Mouse (Mus musculus): ENCODE results near the gene Dennd2c.
A peak's percentile ranks its signal among the peaks of the same experiment; 100 is the strongest.
"Not testable (repeated sequence)": the region's sequence is repeated elsewhere in the genome, so short reads cannot be mapped to it uniquely, and the experiment has no call there.

Gene Dennd2c

DNA sequence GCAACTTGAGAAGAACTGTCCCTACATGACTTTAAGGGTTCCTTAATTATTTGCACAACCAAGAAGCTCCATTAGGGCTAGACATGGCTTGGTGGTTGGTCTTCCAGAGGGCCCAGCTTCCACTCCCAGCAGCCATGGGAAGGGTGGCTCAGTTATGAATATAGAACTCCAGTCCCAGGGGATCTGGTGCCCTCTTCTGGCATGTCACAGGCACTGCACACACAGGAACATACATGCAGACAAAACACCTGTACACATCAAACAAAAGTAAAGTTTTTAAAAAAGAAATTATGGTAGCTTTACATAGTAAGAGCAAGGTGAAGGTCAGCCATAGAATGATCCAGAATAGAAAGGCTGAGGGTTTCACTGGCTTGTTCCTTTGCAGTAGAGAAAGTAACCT is 51.4 kb downstream of the Dennd2c start:
- DNase-seq (ENCODE audit: low read depth in 1 of 2, low spot score in 2 of 2) = no peak

DNA sequence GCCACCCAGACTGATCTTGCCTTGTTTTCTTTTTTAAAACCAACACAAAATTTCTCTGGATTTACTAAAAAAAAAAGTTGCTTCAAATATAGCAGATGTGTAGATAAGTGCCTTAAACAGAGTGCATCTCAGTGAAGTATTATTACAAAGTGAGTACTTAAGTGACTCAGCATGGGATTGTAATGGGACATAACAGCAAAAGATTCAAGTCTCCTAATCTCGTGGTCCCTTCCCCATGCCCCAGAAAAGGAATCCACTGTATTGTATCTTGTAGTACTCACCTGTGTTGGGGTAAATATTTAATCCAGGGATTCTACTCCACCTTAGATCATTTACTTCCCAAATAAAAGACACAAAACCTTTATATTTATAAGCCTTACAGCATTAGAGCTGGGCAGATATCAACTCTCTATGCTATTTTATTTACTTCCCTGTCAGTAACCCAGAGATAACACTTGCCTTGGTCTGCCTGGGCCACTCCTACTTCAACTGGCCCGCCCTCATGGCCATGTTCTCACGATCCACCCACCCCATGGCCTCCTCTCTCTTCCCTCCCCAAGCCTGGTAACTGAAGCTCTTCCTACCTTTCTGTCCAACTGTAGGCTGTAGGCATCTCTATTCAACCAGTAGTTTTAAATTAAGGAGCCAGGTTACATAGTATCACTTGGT is 57.0 kb downstream of the Dennd2c start:
- no peak for DNase-seq (ENCODE audit: low read depth in 1 of 2, low spot score in 2 of 2)

DNA sequence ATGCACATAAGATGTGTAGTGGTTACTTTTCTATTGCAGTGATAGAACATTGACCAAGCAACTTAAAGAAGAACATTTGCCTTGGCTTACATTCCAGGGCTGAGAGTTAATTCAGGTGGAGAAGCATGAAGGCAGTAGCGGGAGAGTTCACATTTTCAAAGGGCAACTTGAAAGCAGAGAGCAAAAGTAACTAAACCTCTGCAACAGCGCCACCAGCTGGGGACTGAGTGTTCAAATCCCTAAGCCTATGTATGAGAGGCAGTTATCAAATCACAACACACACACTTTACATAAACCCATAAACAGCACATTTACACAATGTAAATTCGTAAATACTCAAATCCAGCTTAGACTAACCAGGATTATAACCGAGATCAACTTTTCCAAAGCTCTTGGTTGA is 67.4 kb downstream of the Dennd2c start:
- DNase-seq (ENCODE audit: low read depth in 1 of 2, low spot score in 2 of 2) = peak in 1 of 2 experiments; percentile 52

DNA sequence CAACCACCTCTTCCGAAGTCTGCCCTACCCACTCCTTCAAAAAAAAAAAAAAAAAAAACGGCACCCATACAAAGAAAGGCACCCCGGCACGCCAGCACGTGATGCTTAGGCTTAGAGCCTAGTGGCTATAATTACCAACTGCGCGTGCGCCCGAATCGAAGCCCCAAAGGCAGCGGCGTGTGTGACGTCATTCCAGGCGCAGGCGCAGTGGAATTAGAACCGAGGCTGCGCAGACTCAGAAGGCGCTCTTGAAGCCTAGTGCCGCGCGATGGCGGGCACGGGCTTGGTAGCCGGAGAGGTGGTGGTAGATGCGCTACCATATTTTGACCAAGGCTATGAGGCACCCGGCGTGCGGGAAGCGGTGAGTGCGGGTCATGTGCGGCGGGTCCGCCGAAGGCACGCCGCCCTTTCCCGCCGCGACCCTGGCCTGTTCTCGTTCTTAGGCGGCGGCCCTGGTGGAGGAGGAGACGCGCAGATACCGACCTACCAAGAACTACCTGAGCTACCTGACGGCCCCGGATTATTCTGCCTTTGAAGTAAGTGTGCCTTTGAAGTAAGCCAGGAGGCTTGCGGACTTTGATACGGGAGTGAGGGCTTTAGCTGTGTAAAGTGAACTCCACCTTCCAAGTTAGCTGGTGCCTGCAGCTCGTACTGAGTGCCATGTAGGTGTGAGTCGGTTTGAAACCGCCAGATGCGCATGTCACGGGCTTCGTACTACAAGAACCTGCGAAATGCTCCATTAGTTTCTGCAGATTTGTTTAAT is 69.3 kb downstream of the Dennd2c start, which contains the start of gene Bcas2:
TSS of gene Bcas2 (plus strand) at position 151 of the 763 bp plus-strand sequence.
- peak; percentile 87 to 97 for DNase-seq (ENCODE audit: low read depth in 1 of 2, low spot score in 2 of 2)

DNA sequence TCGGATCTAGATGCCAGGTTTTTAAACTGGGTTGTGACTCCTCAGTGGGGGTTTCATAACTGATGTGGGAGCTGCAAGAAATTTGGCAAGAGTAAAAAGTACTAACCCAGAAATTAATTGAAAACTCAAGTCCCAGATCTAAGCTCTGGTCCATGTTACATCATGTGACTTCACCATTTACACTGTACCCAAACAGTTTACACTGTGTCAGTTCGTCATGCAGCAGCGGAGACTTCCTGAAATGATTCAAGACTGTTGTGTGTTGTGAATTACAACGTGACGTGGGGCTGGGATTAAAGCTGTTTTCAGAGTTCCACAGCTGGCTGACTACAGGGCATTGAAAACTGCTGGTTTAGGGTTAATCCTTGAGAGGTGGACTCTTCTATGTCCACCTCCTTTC is 70.2 kb downstream of the Dennd2c start:
- DNase-seq (ENCODE audit: low read depth in 1 of 2, low spot score in 2 of 2) = no peak

DNA sequence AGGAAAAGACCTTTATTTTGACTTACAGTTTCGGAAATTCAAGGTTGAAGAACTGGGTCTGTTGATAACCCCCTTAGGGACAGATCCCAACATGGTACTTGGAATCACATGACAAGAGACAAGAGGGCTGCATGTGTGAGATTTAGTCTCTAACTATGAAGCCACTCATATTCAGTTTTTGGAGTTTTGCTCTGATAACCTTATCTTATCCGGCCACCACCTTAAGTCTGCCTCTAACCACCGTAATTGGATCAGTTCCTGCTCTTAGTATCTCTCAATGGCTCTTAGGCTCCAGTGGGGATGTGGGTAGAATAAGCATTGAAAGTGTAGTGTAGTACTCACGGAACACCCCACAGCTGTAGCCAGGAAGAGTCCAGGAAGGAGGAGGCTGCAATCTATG is 74.3 kb downstream of the Dennd2c start:
- DNase-seq (ENCODE audit: low read depth in 1 of 2, low spot score in 2 of 2) = no peak

DNA sequence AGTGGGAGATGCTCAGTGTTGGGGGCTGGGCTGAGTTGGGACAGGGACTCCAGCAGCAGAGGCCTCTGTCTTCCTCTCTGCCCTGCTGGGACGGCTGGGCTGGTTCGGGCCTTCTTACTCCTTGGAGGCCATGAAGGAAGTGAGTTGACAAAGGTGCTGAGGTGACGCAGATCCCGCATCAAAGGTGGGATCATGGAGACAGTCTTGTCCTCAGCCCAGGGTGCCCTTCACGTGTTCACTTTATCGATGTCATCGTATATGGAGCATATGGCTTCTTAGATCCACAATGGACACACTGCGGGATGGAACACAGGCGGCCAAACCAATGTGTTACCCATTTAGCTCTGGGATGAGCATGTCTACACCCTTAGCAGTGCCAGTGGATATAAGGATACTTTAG is 77.1 kb downstream of the Dennd2c start:
- DNase-seq (ENCODE audit: low read depth in 1 of 2, low spot score in 2 of 2) = no peak

DNA sequence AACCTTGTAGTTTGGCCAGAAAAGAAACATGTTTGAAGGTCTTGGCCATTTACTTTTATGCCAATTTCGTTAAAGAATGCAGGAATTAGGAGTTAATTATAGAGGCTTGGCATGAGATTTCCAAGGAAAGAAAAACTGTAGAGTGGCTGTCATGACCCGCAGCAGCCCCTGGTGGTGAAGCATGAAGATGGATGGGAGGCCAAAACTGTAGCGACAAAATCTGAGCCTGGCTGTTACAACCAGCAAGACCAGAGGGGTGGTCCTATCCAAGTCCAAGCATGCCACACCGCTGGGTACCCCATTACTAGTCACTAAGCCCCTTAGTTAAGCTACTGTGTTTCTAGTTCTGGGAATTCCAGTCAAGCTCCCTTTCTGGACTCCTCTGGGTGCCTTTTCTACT is 78.8 kb downstream of the Dennd2c start:
- no peak for DNase-seq (ENCODE audit: low read depth in 1 of 2, low spot score in 2 of 2)

DNA sequence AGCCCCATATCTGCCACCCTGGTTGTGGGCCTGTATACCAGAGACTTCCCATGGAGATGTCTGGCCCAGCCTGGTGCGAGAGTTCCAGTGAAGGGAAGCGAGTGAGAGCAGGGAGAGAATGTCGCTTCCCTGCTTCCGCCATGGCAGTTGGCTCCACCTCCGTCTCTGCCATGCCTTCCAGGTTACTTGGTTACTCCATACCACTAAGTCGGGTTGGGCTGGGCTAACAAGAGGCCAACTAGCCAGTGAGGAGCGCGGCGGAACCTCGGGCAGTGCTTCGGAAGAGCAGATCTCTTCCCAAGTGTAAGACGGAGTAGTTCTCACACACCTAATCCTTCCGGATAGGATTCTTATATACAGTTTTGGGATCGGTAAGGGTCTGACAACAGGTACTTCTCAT is 80.4 kb downstream of the Dennd2c start:
- DNase-seq (ENCODE audit: low read depth in 1 of 2, low spot score in 2 of 2) = no peak

DNA sequence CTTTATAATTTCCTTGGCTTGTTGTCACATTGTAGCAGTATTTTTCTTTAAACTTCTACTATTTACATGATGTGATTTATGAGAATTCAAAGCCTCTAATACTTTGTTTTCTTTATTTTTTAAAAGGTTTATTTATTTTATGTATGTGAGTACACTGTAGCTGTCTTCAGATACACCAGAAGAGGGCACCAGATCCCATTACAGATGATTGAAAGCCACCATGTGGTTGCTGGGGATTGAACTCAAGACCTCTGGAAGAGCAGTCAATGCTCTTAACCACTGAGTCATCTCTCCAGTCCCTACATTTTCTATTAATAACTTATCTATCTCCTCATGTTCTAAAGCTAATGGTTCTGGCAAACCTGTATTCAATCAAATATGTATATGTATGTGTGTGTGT is 82.1 kb downstream of the Dennd2c start:
- not testable (repeated sequence) for DNase-seq (ENCODE audit: low read depth in 1 of 2, low spot score in 2 of 2)

DNA sequence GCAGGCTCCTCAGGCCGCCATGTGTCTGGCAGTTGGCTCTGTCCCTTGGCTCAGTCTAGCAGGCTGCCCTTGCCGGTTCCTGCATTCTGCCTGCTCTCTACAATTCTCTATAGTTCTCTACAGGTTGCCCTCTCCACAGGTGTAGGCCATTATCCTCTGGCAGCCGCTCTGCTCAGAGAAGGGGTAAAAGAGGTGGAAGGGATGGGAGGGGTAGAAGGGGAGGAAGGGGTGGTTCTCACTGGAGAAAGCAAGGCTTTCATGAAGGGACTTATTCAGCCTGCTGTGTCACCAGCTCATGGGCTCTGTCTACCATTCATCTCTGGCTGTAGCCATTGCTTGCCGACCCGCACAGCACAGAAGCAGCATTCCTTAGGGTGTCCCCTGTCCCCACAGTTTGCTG is 86.0 kb downstream of the Dennd2c start:
- no peak for DNase-seq (ENCODE audit: low read depth in 1 of 2, low spot score in 2 of 2)

DNA sequence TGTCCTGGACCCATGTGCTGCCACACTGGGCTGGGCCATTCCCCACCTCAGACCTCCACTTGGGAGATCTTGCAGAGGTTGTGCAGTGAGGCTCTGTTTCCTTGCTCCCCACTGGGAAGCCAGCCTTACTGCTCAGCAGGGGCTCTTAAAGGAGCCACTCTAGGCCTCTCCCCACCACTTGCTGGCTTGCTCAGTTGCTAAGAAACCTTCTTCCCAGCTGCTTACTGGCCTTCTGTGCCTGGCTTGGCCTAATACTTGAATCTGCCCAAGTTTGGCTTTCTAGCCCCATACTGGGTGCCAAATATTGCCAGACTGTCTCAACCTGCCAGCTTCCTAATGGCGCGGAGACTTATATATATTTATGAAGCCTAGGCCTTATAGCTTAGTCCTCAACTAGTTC is 86.5 kb downstream of the Dennd2c start:
- DNase-seq (ENCODE audit: low read depth in 1 of 2, low spot score in 2 of 2) = no peak

DNA sequence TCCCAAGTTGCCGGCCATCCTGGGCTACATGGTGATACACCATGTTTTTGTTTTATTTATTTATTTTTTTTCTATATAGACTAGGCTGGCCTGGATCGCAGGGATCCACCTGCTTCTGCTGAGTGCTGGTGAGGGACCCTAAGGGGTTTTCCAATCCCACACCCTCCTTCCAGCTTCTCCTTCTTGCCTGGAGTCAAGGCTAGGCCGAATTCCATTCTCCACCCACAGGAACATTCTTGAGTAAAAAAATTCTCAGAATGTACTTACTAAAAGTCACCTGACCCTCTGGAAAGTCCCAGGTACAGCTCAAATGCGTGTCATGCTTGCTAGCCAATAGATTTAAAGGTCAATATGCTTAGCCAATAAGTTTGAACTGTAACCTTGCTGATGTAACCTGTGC is 89.8 kb downstream of the Dennd2c start:
- no peak for DNase-seq (ENCODE audit: low read depth in 1 of 2, low spot score in 2 of 2)

DNA sequence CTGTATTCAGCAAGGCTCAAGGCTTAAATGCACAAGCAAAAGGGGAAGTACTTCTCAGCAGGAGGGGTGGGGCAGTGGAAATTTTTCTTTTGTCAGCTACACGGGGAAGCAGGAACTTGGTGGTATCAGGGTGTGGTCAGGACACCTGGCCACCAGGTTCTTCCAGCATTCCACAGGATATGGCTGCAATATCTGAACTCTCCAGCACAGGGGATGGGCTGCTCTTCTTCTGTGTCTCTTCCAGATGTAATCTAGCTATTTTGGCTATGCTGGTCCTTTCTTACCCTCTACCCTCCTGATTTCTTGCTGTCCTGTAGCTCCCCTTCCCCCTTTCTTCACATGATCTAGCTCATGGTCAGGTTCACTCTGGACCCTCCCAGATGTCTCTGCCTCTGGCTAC is 90.8 kb downstream of the Dennd2c start:
- DNase-seq (ENCODE audit: low read depth in 1 of 2, low spot score in 2 of 2) = no peak

DNA sequence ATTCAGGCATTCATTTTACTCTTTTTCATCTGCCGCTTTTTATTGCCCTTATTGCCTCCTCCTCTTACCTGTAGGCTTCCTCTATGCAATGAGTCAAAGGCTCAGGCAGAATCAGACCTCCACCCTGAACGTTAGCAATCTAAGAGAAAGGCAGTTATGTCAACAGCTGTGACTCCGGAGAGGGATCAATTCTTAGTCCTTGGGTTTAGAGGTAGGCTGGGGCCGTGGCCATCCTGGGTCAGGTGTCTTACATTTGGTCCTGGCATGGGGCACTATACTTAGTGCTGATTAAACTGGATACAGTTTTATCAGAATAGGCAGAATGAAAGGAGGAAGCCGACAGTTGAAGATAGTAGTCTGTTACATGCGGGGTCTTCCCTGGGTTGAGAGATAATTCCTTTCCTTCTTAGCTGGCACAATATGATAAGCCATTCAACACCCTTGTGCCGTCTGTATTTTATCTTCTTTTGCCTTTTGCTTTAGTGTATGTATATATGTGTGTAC is 94.0 kb downstream of the Dennd2c start:
- DNase-seq (ENCODE audit: low read depth in 1 of 2, low spot score in 2 of 2) = no peak

DNA sequence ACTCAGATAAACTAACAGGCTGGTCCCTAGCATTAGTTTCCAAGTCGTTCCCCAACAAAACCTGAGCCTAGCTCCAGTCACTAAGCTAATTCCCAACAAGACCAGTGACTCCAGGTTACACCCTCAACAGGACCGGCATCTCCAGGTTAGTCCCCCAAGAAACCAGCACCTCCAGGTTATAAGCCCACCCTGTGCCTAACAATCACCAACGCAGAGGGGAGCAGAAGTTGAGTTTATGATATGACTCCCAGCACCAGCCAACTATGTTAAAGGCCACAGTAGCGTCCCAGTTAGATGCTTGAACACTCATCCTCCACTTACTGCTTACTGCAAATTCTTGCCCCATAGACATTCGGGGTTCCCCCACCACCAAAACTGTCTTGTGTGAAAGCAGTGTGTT is 97.0 kb downstream of the Dennd2c start:
- no peak for DNase-seq (ENCODE audit: low read depth in 1 of 2, low spot score in 2 of 2)

DNA sequence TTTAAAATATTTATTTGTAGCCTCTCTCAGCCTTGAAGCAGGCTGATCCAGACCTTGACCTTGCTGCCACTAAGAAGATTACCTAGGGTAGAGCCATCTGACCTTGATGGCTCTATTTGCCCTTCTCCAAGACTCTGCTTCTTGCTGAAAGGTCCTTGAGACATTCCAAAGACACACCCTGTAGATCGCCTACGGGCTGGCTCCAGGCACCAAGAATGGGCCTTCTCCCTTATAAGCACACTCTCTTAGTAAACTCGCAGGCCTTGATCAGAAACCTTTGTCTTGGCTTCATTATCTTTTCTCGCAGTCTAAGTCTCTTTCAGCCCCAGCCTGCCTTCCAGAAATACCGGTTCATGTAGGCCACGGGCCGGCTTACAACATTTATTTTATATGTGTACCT is 98.7 kb downstream of the Dennd2c start:
- not testable (repeated sequence) for DNase-seq (ENCODE audit: low read depth in 1 of 2, low spot score in 2 of 2)

DNA sequence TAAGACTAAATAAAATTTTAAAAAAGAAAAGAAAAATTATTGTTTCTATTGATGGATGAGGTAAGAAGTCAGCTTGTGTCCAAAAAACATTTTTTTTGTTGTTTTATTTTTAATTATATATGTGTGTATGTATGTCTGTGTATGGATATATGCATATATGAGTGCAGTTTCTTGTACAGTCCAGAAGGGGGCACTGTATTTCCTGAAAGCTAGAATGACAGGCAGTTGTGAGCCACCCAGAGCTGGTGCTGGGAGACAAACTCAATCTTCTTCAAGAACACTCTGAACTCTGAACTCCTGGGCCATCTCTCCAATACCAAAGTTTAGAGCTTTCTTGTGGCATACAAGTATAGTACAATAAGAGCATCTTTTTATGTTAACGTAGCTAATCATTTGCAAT is 101.2 kb downstream of the Dennd2c start:
- DNase-seq (ENCODE audit: low read depth in 1 of 2, low spot score in 2 of 2) = no peak

DNA sequence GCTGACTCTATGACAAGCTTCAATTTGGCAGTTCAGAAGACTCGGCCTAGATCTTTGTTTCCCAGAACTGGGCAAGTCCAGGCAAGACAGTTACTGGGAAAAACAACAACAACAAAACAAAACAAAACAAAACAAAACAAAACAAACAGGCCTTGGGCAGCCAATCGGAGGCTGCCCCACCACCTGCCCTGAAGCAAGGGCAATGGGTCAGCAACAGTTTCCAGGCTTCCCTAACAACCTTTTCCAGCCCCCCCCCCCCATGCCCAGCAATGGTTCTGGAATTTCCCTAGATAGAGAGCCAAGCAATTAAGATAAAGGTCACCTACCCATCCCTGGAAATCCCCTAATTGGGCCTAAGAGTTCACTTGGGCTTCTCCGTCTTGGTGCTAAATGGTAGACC is 102.0 kb downstream of the Dennd2c start:
- no peak for DNase-seq (ENCODE audit: low read depth in 1 of 2, low spot score in 2 of 2)

DNA sequence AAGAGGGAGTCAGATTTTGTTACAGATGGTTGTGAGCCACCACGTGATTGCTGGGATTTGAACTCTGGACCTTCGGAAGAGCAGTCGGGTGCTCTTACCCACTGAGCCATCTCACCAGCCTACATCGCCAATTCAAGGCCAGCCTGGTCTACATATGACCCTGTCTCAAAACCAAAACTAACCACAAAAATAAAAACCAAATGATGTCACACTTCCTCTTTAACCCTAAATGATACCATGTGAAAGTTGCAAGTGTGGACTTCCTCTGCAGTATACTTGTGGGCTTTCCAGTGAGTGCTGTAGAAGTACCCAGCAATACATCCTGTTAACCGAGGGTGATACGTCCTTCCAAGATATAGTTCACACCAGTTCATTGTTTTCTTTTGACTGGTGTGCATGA is 104.0 kb downstream of the Dennd2c start:
- peak; percentile 7 to 37 for DNase-seq (ENCODE audit: low read depth in 1 of 2, low spot score in 2 of 2)

DNA sequence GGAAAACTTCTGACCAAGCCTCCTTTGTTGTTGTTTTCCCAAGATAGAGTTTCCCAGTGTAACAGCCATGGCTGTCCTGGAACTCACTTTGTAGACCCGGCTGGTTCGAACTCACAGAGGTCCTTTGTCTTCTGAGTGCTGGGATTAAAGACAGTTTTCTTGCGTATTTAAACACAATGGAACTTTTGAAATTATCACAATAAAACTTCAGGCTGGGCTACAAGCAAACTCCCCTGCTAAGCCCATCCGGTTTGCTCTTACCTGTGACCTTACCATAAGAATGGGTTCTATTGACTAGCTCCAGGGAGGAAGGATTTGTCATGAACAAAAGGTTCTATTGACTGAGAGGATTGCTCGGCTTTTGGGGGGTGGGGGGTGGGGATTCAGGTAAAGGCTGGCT is 105.3 kb downstream of the Dennd2c start:
- no peak for DNase-seq (ENCODE audit: low read depth in 1 of 2, low spot score in 2 of 2)

DNA sequence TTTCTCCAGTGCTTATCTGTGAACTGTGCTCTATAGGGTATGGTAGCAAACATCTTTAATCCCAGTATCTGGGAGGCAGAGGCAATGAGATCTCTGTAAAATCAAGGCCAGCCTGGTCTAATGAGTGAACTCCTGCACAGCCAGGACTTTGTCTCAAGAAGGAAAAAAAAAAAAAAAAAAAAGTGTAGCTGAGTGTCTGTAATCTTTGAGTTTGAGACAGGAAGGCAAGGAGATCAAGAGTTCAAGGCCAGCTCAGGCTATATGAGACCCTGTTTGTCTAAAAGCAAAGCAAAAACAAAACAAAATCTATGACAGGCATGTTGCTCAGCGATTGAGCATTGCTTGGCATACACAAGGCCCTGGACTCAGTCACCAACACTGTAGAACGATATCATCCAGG is 105.8 kb downstream of the Dennd2c start:
- no peak for DNase-seq (ENCODE audit: low read depth in 1 of 2, low spot score in 2 of 2)

DNA sequence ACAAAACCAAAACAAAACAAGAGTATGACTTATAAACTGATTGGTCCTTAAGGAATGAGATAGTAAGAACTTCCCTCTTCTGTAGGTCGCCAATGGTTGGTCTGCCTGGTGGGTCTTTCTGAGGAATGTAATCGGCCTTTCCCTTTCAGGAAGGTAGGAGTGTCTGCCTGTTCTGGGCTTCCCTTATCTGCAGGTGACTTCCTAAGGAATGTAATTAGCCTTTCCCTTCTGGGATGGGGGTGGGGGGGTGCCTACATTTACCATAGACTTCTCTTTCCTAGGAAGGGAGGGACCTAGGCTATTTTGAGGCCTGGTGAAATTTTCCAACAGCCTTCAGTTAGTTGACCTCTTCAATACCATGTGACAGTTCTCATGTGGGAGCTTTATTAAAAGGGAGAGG is 108.7 kb downstream of the Dennd2c start:
- DNase-seq (ENCODE audit: low read depth in 1 of 2, low spot score in 2 of 2) = no peak
